Mouse (Mus musculus) G1E (cell line): ENCODE data around the gene Rad51d.

Source experiments
- CTCF ChIP-seq: IDR thresholded peaks from 2 replicates; pipeline ENCODE4 v1.5.1; 2012; ENCODE audit warnings: low read depth, low read length, inconsistent platforms, mixed read lengths
- GATA1 ChIP-seq: IDR thresholded peaks from 2 replicates; pipeline ENCODE4 v1.6.1; 2012; ENCODE audit warnings: borderline replicate concordance, low read length, inconsistent platforms, mixed read lengths
- GATA2 ChIP-seq: IDR thresholded peaks from 2 replicates; pipeline ENCODE4 v1.6.1; 2012; ENCODE audit warnings: low read depth, low read length, inconsistent platforms, borderline replicate concordance
- POLR2AphosphoS5 ChIP-seq: IDR thresholded peaks from 2 replicates; pipeline ENCODE4 v1.6.1; 2012; ENCODE audit warnings: low read depth, low read length, inconsistent platforms; ENCODE audit not compliant: insufficient replicate concordance
- TAL1 ChIP-seq: conservative IDR thresholded peaks from 2 replicates; pipeline ENCODE4 v1.6.1; 2012; ENCODE audit warnings: low read depth, low read length, inconsistent platforms, mixed read lengths

DNA sequence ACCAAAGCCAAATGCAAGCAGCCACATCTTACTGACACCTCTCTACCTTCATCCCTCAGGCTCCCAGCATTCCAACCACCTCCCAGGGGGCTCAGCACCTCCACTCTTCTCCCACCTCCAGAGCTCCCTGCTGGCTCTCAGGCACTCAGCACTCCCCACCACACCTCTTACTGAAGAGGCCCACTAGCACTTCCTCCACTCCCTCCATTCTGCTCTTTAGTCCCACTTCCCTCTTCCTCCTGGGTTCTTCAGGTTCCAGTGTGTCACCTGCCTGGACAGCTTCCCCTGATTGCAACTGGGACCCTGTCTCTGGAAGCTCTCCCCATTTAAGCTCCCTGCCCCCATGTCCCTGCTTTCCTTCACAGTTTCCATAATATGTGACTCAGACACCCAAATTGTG lies 63.6 kb downstream of the Rad51d start:
- TF ChIP-seq GATA1 (no peak), CTCF (no peak), TAL1 (no peak), POLR2AphosphoS5 (no peak), GATA2 (no peak)
